In the genomic region with DNA sequence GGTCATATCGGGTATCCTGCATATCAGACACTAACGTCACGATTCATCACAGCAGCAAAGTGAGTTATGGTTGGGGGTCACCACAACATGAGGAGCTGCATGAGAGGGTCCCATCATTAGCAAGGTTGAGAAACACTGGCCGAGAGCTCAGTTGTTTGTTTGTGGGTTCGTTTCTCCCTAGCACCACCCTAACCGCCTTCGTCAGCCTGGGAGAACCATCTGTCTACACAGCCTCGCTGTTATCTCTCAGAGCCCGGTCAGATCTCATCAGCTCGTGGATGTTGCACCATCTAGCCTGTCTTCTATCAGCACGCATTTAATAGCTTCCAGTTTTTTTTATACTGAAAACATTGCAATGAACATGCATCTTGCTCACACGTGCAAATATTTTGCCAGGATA, we compare ENCODE assay signal across 25 mouse cellular contexts. TPM values are rescaled to one million over a fixed set of nuclear protein-coding genes. Genes with fewer than 3 reads are reported as not detected.
A peak's percentile ranks its signal among the peaks of the same experiment; 100 is the strongest.
DNase-seq lines count a peak whose midpoint lies in the region; ATAC-seq and TF ChIP-seq lines count a peak whose summit lies in the region.
"Had no signal": no experiment of that assay in that cellular context is flagged by ENCODE, and none has a peak within 500 bp of the region (broad histone marks: within the 10 kb centered on the region; RNA-seq: fewer than 3 reads in every experiment).

No protein-coding gene starts in this region.

- no peak for TF ChIP-seq POLR2A in cerebellum, adult 2 months (IDR thresholded peaks at IDR 0.05; ENCODE audit: borderline replicate concordance, insufficient read depth, low read length)

- H3K4me3 ChIP-seq in layer of hippocampus, adult 2 months, result no peak overlapping the region
- no peak overlapping the region for H3K4me3 ChIP-seq in ES-E14 (ENCODE audit: insufficient read depth in 1 of 2, low read depth in 1 of 2, low read length in 2 of 2, poor library complexity in 1 of 2, severe bottlenecking in 1 of 2)
- H3K4me3 ChIP-seq in G1E (ENCODE audit: low read depth, low read length), result peak overlapping the region; percentile 49; the same call in 1 of the 2 replicates
- no peak overlapping the region for H3K4me3 ChIP-seq in cerebellum, adult 2 months (replicated peaks; ENCODE audit: insufficient read depth, low read depth, low read length)
- H3K4me3 ChIP-seq: forebrain, embryonic 10.5 days; forebrain, embryonic 13.5 days; heart, embryonic 13.5 days; hindbrain, embryonic 10.5 days; hindbrain, embryonic 13.5 days had no signal

- H3K4me1 ChIP-seq in ES-E14 (ENCODE audit: control insufficient read depth in 2 of 2, insufficient read depth in 2 of 2, low read length in 2 of 2, poor library complexity in 1 of 2), result no peaks in the 10 kb centered on the region
- peaks cover 41% of the 10 kb centered on the region for H3K4me1 ChIP-seq in G1E (ENCODE audit: insufficient read depth, low read depth, low read length)
- peaks cover 6% of the 10 kb centered on the region for H3K4me1 ChIP-seq in cerebellum, adult 2 months (ENCODE audit: control insufficient read depth, insufficient read depth, low read length)
- H3K4me1 ChIP-seq: forebrain, embryonic 10.5 days; hindbrain, embryonic 10.5 days had no signal

- WGBS in cerebellum, adult 2 months, result 88% methylated on average over 12 of the region's 12 CpGs

- ATAC-seq in G1E (ENCODE audit: extremely low read depth, insufficient number of reproducible peaks, low FRiP score, poor library complexity, severe bottlenecking), result peak; percentile 90
- peak; percentile 59; the same call in 1 of the 2 replicates for ATAC-seq in megakaryocyte, adult 5-6 weeks (ENCODE audit: poor library complexity, severe bottlenecking)
- ATAC-seq: CD4-positive, CD25-positive, alpha-beta regulatory T cell, adult 4 months; forebrain, embryonic 13.5 days; forebrain, embryonic 16.5 days; hindbrain, embryonic 16.5 days had no signal

- H3K9ac ChIP-seq in ES-E14 (ENCODE audit: insufficient read depth, low read depth, low read length, poor library complexity, severe bottlenecking), result no peak overlapping the region
- H3K9ac ChIP-seq: forebrain, embryonic 13.5 days; heart, embryonic 13.5 days; hindbrain, embryonic 13.5 days had no signal

- TF ChIP-seq CTCF in layer of hippocampus, adult 2 months (conservative IDR thresholded peaks at IDR 0.05), result no peak
- no peak for TF ChIP-seq CTCF in G1E (IDR thresholded peaks at IDR 0.05; ENCODE audit: low read depth, low read length)
- TF ChIP-seq CTCF in cerebellum, adult 2 months (IDR thresholded peaks at IDR 0.05; ENCODE audit: borderline replicate concordance, insufficient read depth, low read depth, low read length), result no peak

- DNase-seq in layer of hippocampus, adult 2 months (ENCODE audit: low spot score in 2 of 2), result no peak
- no peak for DNase-seq in layer of hippocampus, postnatal 25 days (ENCODE audit: extremely low spot score in 1 of 2, low spot score in 1 of 2)
- no peak for DNase-seq in ES-E14 (ENCODE audit: low read depth, low spot score)
- peak; percentile 60 for DNase-seq in G1E (ENCODE audit: low spot score)
- DNase-seq in kidney, postnatal 10 days, result no peak
- DNase-seq in left cerebral cortex, postnatal 10 days (ENCODE audit: extremely low spot score in 1 of 2, low spot score in 2 of 2), result no peak
- no peak for DNase-seq in cerebellum, adult 2 months
- DNase-seq: adrenal gland, adult 2 months; adrenal gland, postnatal 14 days; cerebellum, adult 11 months; cerebellum, adult 9-10 months; cerebellum, postnatal 14 days; gastrocnemius, postnatal 10 days; gastrocnemius, postnatal 36 days; heart, adult 18-20 months; heart, postnatal 36 days had no signal

- H3K27ac ChIP-seq in layer of hippocampus, adult 2 months, result peak overlapping the region; percentile 46
- H3K27ac ChIP-seq in ES-E14 (ENCODE audit: insufficient read depth, low read depth, low read length, poor library complexity, severe bottlenecking), result 0 out of 2 replicates have a peak overlapping the region, but pooled peaks have one; percentile 7
- H3K27ac ChIP-seq in cerebellum, adult 2 months (ENCODE audit: insufficient read depth, low read length), result no peak overlapping the region
- H3K27ac ChIP-seq: forebrain, embryonic 10.5 days; forebrain, embryonic 13.5 days; heart, embryonic 13.5 days; hindbrain, embryonic 10.5 days; hindbrain, embryonic 13.5 days had no signal

- H3K9me3 ChIP-seq in ES-E14 (ENCODE audit: control insufficient read depth, insufficient read depth, low read depth, low read length), result no peaks in the 10 kb centered on the region
- no peaks in the 10 kb centered on the region for H3K9me3 ChIP-seq in G1E (replicated peaks)
- H3K9me3 ChIP-seq: forebrain, embryonic 10.5 days; forebrain, embryonic 13.5 days; heart, embryonic 13.5 days; hindbrain, embryonic 10.5 days; hindbrain, embryonic 13.5 days had no signal

- in situ Hi-C loops in ES-E14 (cut with MboI; ENCODE audit: low sequenced_read_pairs in 2 of 2, unreplicated experiment in 2 of 2), result no loop called here

- intact Hi-C loops in left cerebral cortex, postnatal 10 days (cut with DNase I), result no loop called here

- H3K36me3 ChIP-seq in ES-E14 (ENCODE audit: control insufficient read depth, insufficient read depth, low read length, poor library complexity, severe bottlenecking), result 0 out of 2 replicates have a peak, but pooled peaks cover 2% of the 10 kb centered on the region
- H3K36me3 ChIP-seq in G1E (replicated peaks), result peaks cover 44% of the 10 kb centered on the region

- no peaks in the 10 kb centered on the region for H3K27me3 ChIP-seq in G1E (ENCODE audit: insufficient read depth, low read length)
- H3K27me3 ChIP-seq in cerebellum, adult 2 months (ENCODE audit: control insufficient read depth, insufficient read depth, low read length), result no peaks in the 10 kb centered on the region
- H3K27me3 ChIP-seq: forebrain, embryonic 13.5 days; heart, embryonic 13.5 days; hindbrain, embryonic 13.5 days had no signal

TF ChIP-seq in ES-E14, 5 proteins besides CTCF, POLR2A, EP300 and RAD21:
- TF ChIP-seq HCFC1 (IDR thresholded peaks at IDR 0.05; ENCODE audit: borderline replicate concordance, insufficient read depth, low read length) (no peak), CHD2 (IDR thresholded peaks at IDR 0.05; ENCODE audit: low read depth, low read length) (no peak), ZNF384 (IDR thresholded peaks at IDR 0.05; ENCODE audit: low read depth, low read length) (no peak), ZC3H11A (IDR thresholded peaks at IDR 0.05; ENCODE audit: borderline replicate concordance, low read depth, low read length) (no peak), MAFK (IDR thresholded peaks at IDR 0.05; ENCODE audit: insufficient read depth, low read depth, low read length) (no peak)

RNA-seq across cellular contexts. Expression of a gene that starts 28.7 kb away (rescaled TPM):
- total RNA-seq in layer of hippocampus, adult 2 months (2021), result 1 to 10 TPM; 6.5 to 6.6 TPM
- total RNA-seq in layer of hippocampus, postnatal 25 days (2021), result 1 to 10 TPM; 6.0 to 6.3 TPM
- total RNA-seq in ES-E14 (2012; rRNA removed) (14.3 and 14.5 TPM in 2 replicates), G1E (2014; fragmentation: Nextera tagmentation) (35.5 and 42.5 TPM in 2 replicates), G1E (2017) (17.9 and 18.2 TPM in 2 replicates)
- polyA plus RNA-seq in G1E (2012), result 5.5 and 8.8 TPM in 2 replicates
- total RNA-seq in megakaryocyte, adult 5-6 weeks (2015), result 10.6 and 10.7 TPM in 2 replicates
- 7.2 and 9.3 TPM in 2 replicates for total RNA-seq in megakaryocyte, adult 5-6 weeks (2017)
- total RNA-seq in left cerebral cortex, postnatal 10 days (2021), result 1 to 10 TPM; 4.8 to 5.6 TPM
- polyA plus RNA-seq in cerebellum, adult 2 months (2012; rRNA removed), result 8.5 and 9.7 TPM in 2 replicates

RNA-seq across cellular contexts. Expression of a gene that starts 35.0 kb away (rescaled TPM):
- 10 to 100 TPM; 28.6 to 32.7 TPM for total RNA-seq in layer of hippocampus, adult 2 months (2021)
- 10 to 100 TPM; 25.8 to 31.8 TPM for total RNA-seq in layer of hippocampus, postnatal 25 days (2021)
- 28.8 and 34.2 TPM in 2 replicates for total RNA-seq in ES-E14 (2012; rRNA removed)
- total RNA-seq in G1E (2014; fragmentation: Nextera tagmentation), result 14.2 and 19.9 TPM in 2 replicates
- total RNA-seq in G1E (2017), result 53.9 and 59.0 TPM in 2 replicates
- polyA plus RNA-seq in G1E (2012), result 9.3 and 19.3 TPM in 2 replicates
- 20.6 and 32.0 TPM in 2 replicates for total RNA-seq in megakaryocyte, adult 5-6 weeks (2015)
- total RNA-seq in megakaryocyte, adult 5-6 weeks (2017), result 29.3 TPM in 2 replicates
- 10 to 100 TPM; 26.4 to 29.5 TPM for total RNA-seq in left cerebral cortex, postnatal 10 days (2021)
- 46.4 and 48.3 TPM in 2 replicates for polyA plus RNA-seq in cerebellum, adult 2 months (2012; rRNA removed)

RNA-seq across cellular contexts. Expression of a gene that starts 35.4 kb away (rescaled TPM):
- total RNA-seq in layer of hippocampus, adult 2 months (2021), result 10 to 100 TPM; 42.8 to 46.5 TPM
- total RNA-seq in layer of hippocampus, postnatal 25 days (2021), result 10 to 100 TPM; 32.7 to 39.8 TPM
- total RNA-seq in ES-E14 (2012; rRNA removed) (67.5 and 79.8 TPM in 2 replicates), G1E (2014; fragmentation: Nextera tagmentation) (21.1 and 24.4 TPM in 2 replicates), G1E (2017) (50.4 and 66.1 TPM in 2 replicates)
- polyA plus RNA-seq in G1E (2012), result 56.9 and 60.5 TPM in 2 replicates
- 21.8 and 24.9 TPM in 2 replicates for total RNA-seq in megakaryocyte, adult 5-6 weeks (2015)
- 33.7 and 45.6 TPM in 2 replicates for total RNA-seq in megakaryocyte, adult 5-6 weeks (2017)
- 10 to 100 TPM; 34.4 to 39.6 TPM for total RNA-seq in left cerebral cortex, postnatal 10 days (2021)
- 79.1 and 83.0 TPM in 2 replicates for polyA plus RNA-seq in cerebellum, adult 2 months (2012; rRNA removed)
